Comparison of ENCODE assay signal across 21 mouse cellular contexts in the genomic region with DNA sequence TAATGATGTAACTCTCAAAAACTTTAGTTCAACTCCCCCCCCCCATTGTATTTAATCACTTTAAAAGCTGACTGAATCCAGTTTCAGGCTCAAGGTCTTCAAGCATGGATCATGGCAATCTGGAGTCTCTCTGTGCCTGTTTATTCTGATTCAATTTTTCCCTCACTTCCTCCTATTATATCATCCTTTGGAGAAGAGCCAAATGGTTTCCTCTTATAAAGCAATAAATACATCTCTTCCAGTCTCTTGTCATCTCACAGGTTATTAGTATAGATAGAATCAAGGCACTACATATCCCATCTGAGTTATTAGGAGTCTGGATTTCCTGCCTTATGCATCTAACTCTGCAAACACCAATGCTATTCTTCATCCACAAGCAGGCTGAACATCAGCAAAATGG.
A peak's percentile ranks its signal among the peaks of the same experiment; 100 is the strongest.
DNase-seq lines count a peak whose midpoint lies in the region; ATAC-seq and TF ChIP-seq lines count a peak whose summit lies in the region.
"Had no signal": no experiment of that assay in that cellular context is flagged by ENCODE, and none has a peak within 500 bp of the region (broad histone marks: within the 10 kb centered on the region; RNA-seq: fewer than 3 reads in every experiment).

No protein-coding gene starts in this region.

- no peaks in the 10 kb centered on the region for H3K36me3 ChIP-seq in kidney, embryonic 15.5 days
- H3K36me3 ChIP-seq in lung, embryonic 16.5 days (ENCODE audit: control insufficient read depth, insufficient read depth, low read length), result no peaks in the 10 kb centered on the region
- H3K36me3 ChIP-seq: forebrain, embryonic 15.5 days; heart, embryonic 12.5 days; hindbrain, embryonic 12.5 days; limb, embryonic 15.5 days; midbrain, embryonic 12.5 days had no signal

- H3K27ac ChIP-seq in kidney, embryonic 15.5 days, result no peak overlapping the region
- peak overlapping the region; percentile 56 for H3K27ac ChIP-seq in lung, embryonic 16.5 days (ENCODE audit: low read length)
- H3K27ac ChIP-seq: forebrain, embryonic 15.5 days; hindbrain, embryonic 12.5 days; limb, embryonic 15.5 days; midbrain, embryonic 12.5 days had no signal

- H3K4me1 ChIP-seq in kidney, embryonic 15.5 days, result no peaks in the 10 kb centered on the region
- no peaks in the 10 kb centered on the region for H3K4me1 ChIP-seq in lung, embryonic 16.5 days (replicated peaks; ENCODE audit: control insufficient read depth, insufficient read depth, low read length)
- H3K4me1 ChIP-seq: forebrain, embryonic 15.5 days; heart, embryonic 12.5 days; hindbrain, embryonic 12.5 days; limb, embryonic 15.5 days; midbrain, embryonic 12.5 days had no signal

- DNase-seq in kidney, postnatal 10 days, result no peak
- DNase-seq in lung, postnatal 10 days, result no peak
- peak; percentile 8 for DNase-seq in brain, embryonic 14.5 days (ENCODE audit: low read depth)
- no peak for DNase-seq in adrenal gland, adult 8-10 months
- no peak for DNase-seq in adrenal gland, postnatal 36 days
- DNase-seq: cerebellum, adult 18-20 months; cerebellum, postnatal 25 days; heart, adult 11 months; heart, postnatal 14 days; kidney, adult 9 months; layer of hippocampus, adult 9-11 months; right cerebral cortex, postnatal 14 days; thymus, postnatal 25 days had no signal

- TF ChIP-seq CTCF in brain, embryonic 14.5 days (IDR thresholded peaks at IDR 0.05; ENCODE audit: borderline replicate concordance, extremely low read depth, insufficient read depth, insufficient read length), result no peak

- H3K4me2 ChIP-seq in kidney, embryonic 15.5 days, result no peak overlapping the region
- H3K4me2 ChIP-seq in lung, embryonic 16.5 days (ENCODE audit: low read depth, low read length), result no peak overlapping the region
- H3K4me2 ChIP-seq: forebrain, embryonic 15.5 days; heart, embryonic 12.5 days; hindbrain, embryonic 12.5 days; limb, embryonic 15.5 days; midbrain, embryonic 12.5 days had no signal

- ATAC-seq in kidney, embryonic 15.5 days (replicated peaks; ENCODE audit: low FRiP score), result peak; percentile 62; the same call in 1 of the 2 replicates
- peak; percentile 68 for ATAC-seq in lung, embryonic 16.5 days (ENCODE audit: low read depth)
- peak; percentile 10; the same call in 1 of the 2 replicates for ATAC-seq in megakaryocyte progenitor cell, adult 5-6 weeks (replicated peaks; ENCODE audit: poor library complexity)
- ATAC-seq: forebrain, embryonic 15.5 days had no signal

- H3K4me3 ChIP-seq in kidney, embryonic 15.5 days (replicated peaks), result no peak overlapping the region
- H3K4me3 ChIP-seq in lung, embryonic 16.5 days (ENCODE audit: low read length), result no peak overlapping the region
- H3K4me3 ChIP-seq: forebrain, embryonic 15.5 days; heart, embryonic 12.5 days; hindbrain, embryonic 12.5 days; limb, embryonic 15.5 days; midbrain, embryonic 12.5 days had no signal

- no peak overlapping the region for H3K9ac ChIP-seq in kidney, embryonic 15.5 days
- no peak overlapping the region for H3K9ac ChIP-seq in lung, embryonic 16.5 days (ENCODE audit: low read length)
- H3K9ac ChIP-seq: forebrain, embryonic 15.5 days; heart, embryonic 12.5 days; hindbrain, embryonic 12.5 days; limb, embryonic 15.5 days; midbrain, embryonic 12.5 days had no signal

- H3K27me3 ChIP-seq in kidney, embryonic 15.5 days, result no peaks in the 10 kb centered on the region
- no peaks in the 10 kb centered on the region for H3K27me3 ChIP-seq in lung, embryonic 16.5 days (ENCODE audit: control insufficient read depth, insufficient read depth, low read depth, low read length)
- H3K27me3 ChIP-seq: forebrain, embryonic 15.5 days; heart, embryonic 12.5 days; hindbrain, embryonic 12.5 days; limb, embryonic 15.5 days; midbrain, embryonic 12.5 days had no signal

- 0 out of 2 replicates have a peak, but pooled peaks cover 3% of the 10 kb centered on the region for H3K9me3 ChIP-seq in kidney, embryonic 15.5 days (replicated peaks)
- H3K9me3 ChIP-seq in lung, embryonic 16.5 days (ENCODE audit: control insufficient read depth, low read length), result no peaks in the 10 kb centered on the region
- H3K9me3 ChIP-seq: forebrain, embryonic 15.5 days; heart, embryonic 12.5 days; hindbrain, embryonic 12.5 days; limb, embryonic 15.5 days; midbrain, embryonic 12.5 days had no signal

- no peak for TF ChIP-seq POLR2A in brain, embryonic 14.5 days (IDR thresholded peaks at IDR 0.05; ENCODE audit: borderline replicate concordance, extremely low read depth, insufficient read depth, insufficient read length, poor library complexity, severe bottlenecking)

Comparison
In these comparisons a context has a peak if more than half of its experiments do, and no peak if none do; other contexts are left out.
1. ATAC-seq: peak in every context shown above with its lines; median percentile 68 in lung, embryonic 16.5 days; 62 in kidney, embryonic 15.5 days; 10 in megakaryocyte progenitor cell, adult 5-6 weeks.